Mouse (Mus musculus): ENCODE measurements around the gene Slc9a4. TPM values are rescaled to one million over a fixed set of nuclear protein-coding genes. Genes with fewer than 3 reads are reported as not detected.

Slc9a4 gene
- polyA plus RNA-seq, 2 experiments: not detected

DNA sequence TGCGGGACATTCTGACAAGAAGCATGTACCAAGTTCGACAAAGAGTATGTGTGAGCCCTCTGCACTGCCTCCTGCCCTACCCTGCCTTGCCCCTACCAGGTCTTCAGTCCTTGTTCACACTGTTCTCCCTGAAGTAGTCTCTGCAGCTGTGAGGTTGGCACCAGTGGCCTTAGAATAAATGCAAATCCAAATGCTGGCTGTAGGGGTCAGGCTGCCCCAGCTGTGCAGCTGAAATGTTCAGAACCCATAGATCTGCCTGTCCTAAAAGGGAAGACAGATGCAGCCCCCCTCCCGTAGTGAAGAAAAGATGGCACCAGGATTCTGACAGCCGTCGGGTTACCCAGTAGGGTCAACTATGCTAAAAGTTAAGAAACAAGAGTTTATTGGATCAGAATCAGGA is 39.2 kb downstream of the Slc9a4 start:
- H3K9ac ChIP-seq (replicated peaks): no peak overlapping the region
- no peaks in the 10 kb centered on the region for H3K9me3 ChIP-seq (ENCODE audit: control insufficient read depth, low read length)
- H3K4me2 ChIP-seq (ENCODE audit: low read depth): no peak overlapping the region
- no peak for DNase-seq (ENCODE audit: low read depth in 3 of 3, low spot score in 3 of 3)
- TF ChIP-seq EP300 (IDR thresholded peaks at IDR 0.05; ENCODE audit: low read depth): no peak
- TF ChIP-seq CTCF (IDR thresholded peaks at IDR 0.05; ENCODE audit: low read depth): peak; percentile 31; the same call in 1 of the 2 replicates
- no peaks in the 10 kb centered on the region for H3K27me3 ChIP-seq (ENCODE audit: control insufficient read depth, insufficient read depth, low read length)
- 47% methylated on average over 5 of the region's 5 CpGs for WGBS (ENCODE audit: insufficient replicate concordance)
- H3K36me3 ChIP-seq (replicated peaks; ENCODE audit: control insufficient read depth, insufficient read depth, low read depth): no peaks in the 10 kb centered on the region
- no peak overlapping the region for H3K4me3 ChIP-seq (ENCODE audit: insufficient read depth in 1 of 2, low read depth in 2 of 2, low read length in 2 of 2)
- ATAC-seq (ENCODE audit: insufficient read depth): no peak
- no peak overlapping the region for H3K27ac ChIP-seq
- no peaks in the 10 kb centered on the region for H3K4me1 ChIP-seq (replicated peaks; ENCODE audit: control insufficient read depth in 2 of 2, insufficient read depth in 2 of 2, low read length in 1 of 2)

DNA sequence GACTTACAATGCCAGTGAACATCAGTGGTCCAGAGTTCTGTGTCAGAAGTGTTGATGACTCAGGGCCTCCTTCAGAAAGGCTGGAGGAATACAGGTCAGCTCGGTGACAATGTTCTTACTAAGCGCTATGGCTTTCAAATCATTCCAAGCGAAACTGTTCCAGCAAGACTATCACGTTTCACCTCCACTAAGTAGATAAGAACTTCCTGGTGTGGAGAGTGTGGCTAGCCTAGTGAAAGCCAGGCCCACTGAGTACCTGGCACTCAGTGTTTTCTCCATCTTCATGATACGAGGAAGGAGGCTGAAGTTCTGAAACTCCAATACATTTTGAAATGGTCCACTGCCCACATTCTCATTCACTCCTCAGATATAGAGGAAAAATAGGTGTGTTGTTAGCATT is 40.0 kb downstream of the Slc9a4 start:
- Histone ChIP-seq H3K27me3 (ENCODE audit: control insufficient read depth, insufficient read depth, low read length) (no peaks in the 10 kb centered on the region), H3K9ac (replicated peaks) (no peak overlapping the region), H3K27ac (no peak overlapping the region), H3K9me3 (ENCODE audit: control insufficient read depth, low read length) (no peaks in the 10 kb centered on the region), H3K4me3 (ENCODE audit: insufficient read depth in 1 of 2, low read depth in 2 of 2, low read length in 2 of 2) (no peak overlapping the region), H3K36me3 (replicated peaks; ENCODE audit: control insufficient read depth, insufficient read depth, low read depth) (no peaks in the 10 kb centered on the region), H3K4me1 (replicated peaks; ENCODE audit: control insufficient read depth in 2 of 2, insufficient read depth in 2 of 2, low read length in 1 of 2) (no peaks in the 10 kb centered on the region), H3K4me2 (ENCODE audit: low read depth) (no peak overlapping the region)
- no peak for TF ChIP-seq EP300 (IDR thresholded peaks at IDR 0.05; ENCODE audit: low read depth)
- no peak for TF ChIP-seq CTCF (IDR thresholded peaks at IDR 0.05; ENCODE audit: low read depth)
- ATAC-seq (ENCODE audit: insufficient read depth) (no peak), DNase-seq (ENCODE audit: low read depth in 3 of 3, low spot score in 3 of 3) (no peak)
- WGBS (ENCODE audit: insufficient replicate concordance): 45% methylated on average over 5 of the region's 5 CpGs

DNA sequence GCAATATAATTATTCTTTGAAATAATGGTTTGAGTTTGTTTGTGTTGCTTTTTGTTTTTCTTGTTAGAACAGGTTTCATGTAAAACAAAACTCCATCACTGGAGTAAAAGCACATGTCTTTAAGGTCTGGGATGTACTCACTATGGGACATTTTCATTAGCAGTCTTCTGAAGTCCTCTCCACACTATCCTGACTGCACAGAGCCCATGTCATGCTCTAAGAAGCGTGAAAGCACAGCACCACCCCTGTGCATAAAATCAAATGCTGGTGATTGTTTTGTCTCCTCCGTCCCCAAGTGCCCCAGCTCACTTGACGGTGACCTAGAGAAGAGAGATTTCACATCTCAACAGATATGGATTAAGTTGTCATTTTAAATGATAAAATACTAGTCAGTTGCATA is 45.1 kb downstream of the Slc9a4 start:
- Histone ChIP-seq H3K4me1 (replicated peaks; ENCODE audit: control insufficient read depth in 2 of 2, insufficient read depth in 2 of 2, low read length in 1 of 2) (no peaks in the 10 kb centered on the region), H3K27me3 (ENCODE audit: control insufficient read depth, insufficient read depth, low read length) (no peaks in the 10 kb centered on the region), H3K36me3 (replicated peaks; ENCODE audit: control insufficient read depth, insufficient read depth, low read depth) (no peaks in the 10 kb centered on the region), H3K4me3 (ENCODE audit: insufficient read depth in 1 of 2, low read depth in 2 of 2, low read length in 2 of 2) (no peak overlapping the region), H3K9ac (replicated peaks) (no peak overlapping the region), H3K9me3 (ENCODE audit: control insufficient read depth, low read length) (no peaks in the 10 kb centered on the region), H3K27ac (no peak overlapping the region), H3K4me2 (ENCODE audit: low read depth) (no peak overlapping the region)
- DNase-seq (ENCODE audit: low read depth in 3 of 3, low spot score in 3 of 3) (no peak), ATAC-seq (ENCODE audit: insufficient read depth) (no peak)
- 58% methylated on average over 3 of the region's 3 CpGs for WGBS (ENCODE audit: insufficient replicate concordance)
- TF ChIP-seq CTCF (IDR thresholded peaks at IDR 0.05; ENCODE audit: low read depth): no peak
- TF ChIP-seq EP300 (IDR thresholded peaks at IDR 0.05; ENCODE audit: low read depth): no peak

DNA sequence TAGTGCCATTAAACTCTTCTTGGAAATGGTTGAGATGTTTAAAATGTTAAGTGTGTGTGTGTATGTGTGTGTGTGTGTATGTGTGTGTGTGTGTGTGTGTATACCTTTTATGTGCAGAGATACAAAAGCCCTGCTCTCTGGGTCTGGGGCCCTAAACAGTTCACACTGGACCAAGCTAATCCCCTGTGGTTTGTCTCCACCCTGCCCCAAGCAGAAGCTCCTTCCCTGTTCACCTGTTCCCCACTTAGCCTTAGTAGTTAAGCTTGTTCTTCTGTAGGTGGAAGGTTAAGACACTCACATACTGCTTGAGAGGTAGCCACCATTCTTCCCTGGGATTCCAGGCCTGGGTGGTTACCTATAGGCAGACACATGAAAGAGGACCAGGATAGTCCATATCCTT is 47.1 kb downstream of the Slc9a4 start:
- Histone ChIP-seq H3K4me2 (ENCODE audit: low read depth) (no peak overlapping the region), H3K27ac (no peak overlapping the region), H3K36me3 (replicated peaks; ENCODE audit: control insufficient read depth, insufficient read depth, low read depth) (no peaks in the 10 kb centered on the region), H3K9ac (replicated peaks) (no peak overlapping the region), H3K4me3 (ENCODE audit: insufficient read depth in 1 of 2, low read depth in 2 of 2, low read length in 2 of 2) (no peak overlapping the region), H3K9me3 (ENCODE audit: control insufficient read depth, low read length) (no peaks in the 10 kb centered on the region), H3K27me3 (ENCODE audit: control insufficient read depth, insufficient read depth, low read length) (no peaks in the 10 kb centered on the region), H3K4me1 (replicated peaks; ENCODE audit: control insufficient read depth in 2 of 2, insufficient read depth in 2 of 2, low read length in 1 of 2) (no peaks in the 10 kb centered on the region)
- no peak for TF ChIP-seq CTCF (IDR thresholded peaks at IDR 0.05; ENCODE audit: low read depth)
- DNase-seq (ENCODE audit: low read depth in 3 of 3, low spot score in 3 of 3) (no peak), ATAC-seq (ENCODE audit: insufficient read depth) (no peak)

DNA sequence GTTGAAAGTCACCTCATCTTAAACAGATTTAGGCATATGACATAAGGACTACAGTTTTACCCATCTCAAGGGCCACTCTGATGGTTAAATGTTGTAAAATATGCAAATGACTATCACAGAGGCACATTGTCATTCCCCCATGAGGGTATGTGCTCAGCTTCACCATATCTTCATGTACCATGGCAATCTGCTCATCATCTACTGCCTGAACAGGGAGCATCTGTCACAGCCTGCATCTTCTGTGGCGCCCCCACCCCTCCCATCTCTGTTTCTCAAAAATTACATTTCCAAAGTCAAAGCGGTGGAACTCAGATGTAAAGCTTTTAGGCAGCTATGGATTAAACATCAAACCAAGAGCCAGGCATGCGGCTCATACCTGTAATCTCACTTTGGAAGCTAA is 48.6 kb downstream of the Slc9a4 start:
- H3K27ac ChIP-seq: no peak overlapping the region
- no peak for DNase-seq (ENCODE audit: low read depth in 3 of 3, low spot score in 3 of 3)
- 68% methylated on average over 3 of the region's 3 CpGs for WGBS (ENCODE audit: insufficient replicate concordance)

More for the DNA sequence above, 48.6 kb downstream of the Slc9a4 start:
- no peaks in the 10 kb centered on the region for H3K27me3 ChIP-seq (ENCODE audit: control insufficient read depth, insufficient read depth, low read length)
- no peaks in the 10 kb centered on the region for H3K9me3 ChIP-seq (ENCODE audit: control insufficient read depth, low read length)
- no peak for TF ChIP-seq CTCF (IDR thresholded peaks at IDR 0.05; ENCODE audit: low read depth)
- TF ChIP-seq EP300 (IDR thresholded peaks at IDR 0.05; ENCODE audit: low read depth): no peak
- no peaks in the 10 kb centered on the region for H3K4me1 ChIP-seq (replicated peaks; ENCODE audit: control insufficient read depth in 2 of 2, insufficient read depth in 2 of 2, low read length in 1 of 2)
- H3K4me2 ChIP-seq (ENCODE audit: low read depth): no peak overlapping the region
- H3K9ac ChIP-seq (replicated peaks): no peak overlapping the region
- ATAC-seq (ENCODE audit: insufficient read depth): no peak
- no peaks in the 10 kb centered on the region for H3K36me3 ChIP-seq (replicated peaks; ENCODE audit: control insufficient read depth, insufficient read depth, low read depth)
- no peak overlapping the region for H3K4me3 ChIP-seq (ENCODE audit: insufficient read depth in 1 of 2, low read depth in 2 of 2, low read length in 2 of 2)
